Comparison of ENCODE assay signal across 7 mouse cellular contexts in genomic region chr19:56294654-56295399, GRCm38 (mm10). TPM values are rescaled to one million over a fixed set of nuclear protein-coding genes. Genes with fewer than 3 reads are reported as not detected.
A peak's percentile ranks its signal among the peaks of the same experiment; 100 is the strongest.
DNase-seq lines count a peak whose midpoint lies in the region; ATAC-seq and TF ChIP-seq lines count a peak whose summit lies in the region.

No protein-coding gene starts in this region.

- no peak overlapping the region for H3K27ac ChIP-seq in embryonic facial prominence, embryonic 14.5 days (replicated peaks; ENCODE audit: low read depth, low read length)
- no peak overlapping the region for H3K27ac ChIP-seq in limb, embryonic 14.5 days (replicated peaks; ENCODE audit: low read depth, low read length)
- H3K27ac ChIP-seq in midbrain, postnatal 0 days (ENCODE audit: low read depth, low read length) = 0 out of 2 replicates have a peak overlapping the region, but pooled peaks have one; percentile 34

- peak; percentile 60 to 83 for DNase-seq in adrenal gland, postnatal 36 days
- peak; percentile 89 for DNase-seq in embryonic facial prominence, embryonic 14.5 days (ENCODE audit: low spot score)
- DNase-seq in heart, adult 8-10 months (ENCODE audit: low spot score) = peak; percentile 56
- peak; percentile 91 for DNase-seq in kidney, adult 9 months
- DNase-seq in limb, embryonic 14.5 days (ENCODE audit: low spot score) = peak; percentile 87
- peak; percentile 87 for DNase-seq in midbrain, postnatal 0 days (ENCODE audit: low spot score)
- DNase-seq in spleen, postnatal 14 days (ENCODE audit: low spot score in 2 of 2) = peak; percentile 18 to 35

- peak; percentile 86 for TF ChIP-seq CTCF in midbrain, postnatal 0 days (IDR thresholded peaks at IDR 0.05)

- H3K27me3 ChIP-seq in embryonic facial prominence, embryonic 14.5 days (replicated peaks; ENCODE audit: control insufficient read depth, insufficient read depth, low read length) = no peaks in the 10 kb centered on the region
- no peaks in the 10 kb centered on the region for H3K27me3 ChIP-seq in limb, embryonic 14.5 days (ENCODE audit: control insufficient read depth, insufficient read depth, low read length)
- H3K27me3 ChIP-seq in midbrain, postnatal 0 days (ENCODE audit: insufficient read depth, low read length) = no peaks in the 10 kb centered on the region

- H3K9ac ChIP-seq in embryonic facial prominence, embryonic 14.5 days (ENCODE audit: low read depth, low read length) = no peak overlapping the region
- no peak overlapping the region for H3K9ac ChIP-seq in limb, embryonic 14.5 days (ENCODE audit: low read depth, low read length, severe bottlenecking)
- H3K9ac ChIP-seq in midbrain, postnatal 0 days (replicated peaks; ENCODE audit: low read length, poor library complexity, severe bottlenecking) = no peak overlapping the region

- ATAC-seq in embryonic facial prominence, embryonic 14.5 days (ENCODE audit: low read depth) = peak; percentile 64
- peak; percentile 74 for ATAC-seq in limb, embryonic 14.5 days (ENCODE audit: low FRiP score, low read depth)
- ATAC-seq in midbrain, postnatal 0 days (ENCODE audit: low FRiP score) = peak; percentile 74

- no peaks in the 10 kb centered on the region for H3K9me3 ChIP-seq in embryonic facial prominence, embryonic 14.5 days (ENCODE audit: control insufficient read depth, low read length)
- no peaks in the 10 kb centered on the region for H3K9me3 ChIP-seq in limb, embryonic 14.5 days (ENCODE audit: control insufficient read depth, low read length)
- H3K9me3 ChIP-seq in midbrain, postnatal 0 days (ENCODE audit: low read length) = no peaks in the 10 kb centered on the region

- WGBS in embryonic facial prominence, embryonic 14.5 days = 48% methylated on average over 7 of the region's 7 CpGs
- WGBS in limb, embryonic 14.5 days = 63% methylated on average over 7 of the region's 7 CpGs
- 35% methylated on average over 7 of the region's 7 CpGs for WGBS in midbrain, postnatal 0 days

- H3K36me3 ChIP-seq in embryonic facial prominence, embryonic 14.5 days (ENCODE audit: control insufficient read depth, insufficient read depth, low read length) = no peaks in the 10 kb centered on the region
- H3K36me3 ChIP-seq in limb, embryonic 14.5 days (ENCODE audit: control insufficient read depth, insufficient read depth, low read length) = no peaks in the 10 kb centered on the region
- no peaks in the 10 kb centered on the region for H3K36me3 ChIP-seq in midbrain, postnatal 0 days (ENCODE audit: insufficient read depth, low read length)

- no peak for TF ChIP-seq POLR2A in limb, embryonic 14.5 days (IDR thresholded peaks at IDR 0.05; ENCODE audit: borderline replicate concordance, extremely low read depth, insufficient read depth, insufficient read length)

- H3K4me3 ChIP-seq in embryonic facial prominence, embryonic 14.5 days (ENCODE audit: low read depth, low read length) = no peak overlapping the region
- H3K4me3 ChIP-seq in limb, embryonic 14.5 days (replicated peaks; ENCODE audit: low read length) = no peak overlapping the region
- no peak overlapping the region for H3K4me3 ChIP-seq in midbrain, postnatal 0 days (ENCODE audit: low read depth, low read length)

- peaks cover 30% of the 10 kb centered on the region for H3K4me1 ChIP-seq in embryonic facial prominence, embryonic 14.5 days (ENCODE audit: control insufficient read depth, insufficient read depth, low read length)
- H3K4me1 ChIP-seq in limb, embryonic 14.5 days (ENCODE audit: control insufficient read depth, insufficient read depth, low read length) = peaks cover 15% of the 10 kb centered on the region
- no peaks in the 10 kb centered on the region for H3K4me1 ChIP-seq in midbrain, postnatal 0 days (ENCODE audit: insufficient read depth, low read length)

- 0 out of 2 replicates have a peak overlapping the region, but pooled peaks have one; percentile 20 for H3K4me2 ChIP-seq in embryonic facial prominence, embryonic 14.5 days (ENCODE audit: low read depth, low read length)
- no peak overlapping the region for H3K4me2 ChIP-seq in limb, embryonic 14.5 days (replicated peaks; ENCODE audit: low read depth, low read length, severe bottlenecking)
- H3K4me2 ChIP-seq in midbrain, postnatal 0 days (ENCODE audit: low read depth, low read length, poor library complexity, severe bottlenecking) = no peak overlapping the region

RNA-seq across cellular contexts. Expression of gene Habp2, which starts 7.9 kb away (rescaled TPM):
- under 1 TPM in 1 of 2 experiments, not detected in 1; 0.33 TPM for total RNA-seq in adrenal gland, postnatal 36 days (2021)
- 0.26 and 0.54 TPM in 2 replicates for polyA plus RNA-seq in embryonic facial prominence, embryonic 14.5 days (2014; fragmentation: Nextera tagmentation; extraction: Ambion mirVana)
- total RNA-seq in heart, adult 8-10 months (2022) = not detected
- polyA plus RNA-seq in limb, embryonic 14.5 days (2012; rRNA removed) = 0.63 TPM in 1 of 2 replicates, not detected in the other
- polyA plus RNA-seq in limb, embryonic 14.5 days (2014; fragmentation: Nextera tagmentation; extraction: Ambion mirVana) = 0.10 TPM in 1 of 2 replicates, not detected in the other
- not detected in 2 replicates for total RNA-seq in midbrain, postnatal 0 days (2014; rRNA removed)
- polyA plus RNA-seq in midbrain, postnatal 0 days (2015; fragmentation: Nextera tagmentation; extraction: Ambion mirVana) = 0.06 and 0.12 TPM in 2 replicates

Comparison
In these comparisons a context has a peak if more than half of its experiments do, and no peak if none do; other contexts are left out.
1. DNase-seq: peak in every context shown above with its lines; median percentile 91 in kidney, adult 9 months; 89 in embryonic facial prominence, embryonic 14.5 days; 87 in limb, embryonic 14.5 days; 87 in midbrain, postnatal 0 days; 72 in adrenal gland, postnatal 36 days; 56 in heart, adult 8-10 months; 26 in spleen, postnatal 14 days.